Mouse (Mus musculus) ES-Bruce4 (cell line): ENCODE measurements around the gene Ccnf. TPM values are rescaled to one million over a fixed set of nuclear protein-coding genes. Genes with fewer than 3 reads are reported as not detected.
A peak's percentile ranks its signal among the peaks of the same experiment; 100 is the strongest.

Experiments used
- H3K27ac ChIP-seq: 2 replicates; pipeline ENCODE4 v1.5.1; 2012; ENCODE audit warnings: low read length, inconsistent platforms; ENCODE audit not compliant: insufficient read depth
- H3K27me3 ChIP-seq: 2 replicates; pipeline ENCODE4 v1.6.1; 2012; ENCODE audit warnings: mild to moderate bottlenecking, low read length, inconsistent platforms; ENCODE audit not compliant: control insufficient read depth, poor library complexity, insufficient read depth, severe bottlenecking
- H3K36me3 ChIP-seq: 2 replicates; pipeline ENCODE4 v1.6.1; 2012; ENCODE audit warnings: inconsistent platforms, mild to moderate bottlenecking, low read length, moderate library complexity; ENCODE audit not compliant: control insufficient read depth, poor library complexity, insufficient read depth, severe bottlenecking
- H3K4me1 ChIP-seq: one replicate; pipeline ENCODE4 v1.8.1; 2011; ENCODE audit warnings: low read length; ENCODE audit not compliant: control insufficient read depth, insufficient read depth
- H3K4me3 ChIP-seq: 2 replicates; pipeline ENCODE4 v1.5.1; 2011; ENCODE audit warnings: low read depth, mild to moderate bottlenecking, low read length
- H3K9ac ChIP-seq: 2 replicates; pipeline ENCODE4 v1.6.1; 2012; ENCODE audit warnings: low read depth, mild to moderate bottlenecking, inconsistent platforms; ENCODE audit not compliant: poor library complexity, severe bottlenecking
- H3K9me3 ChIP-seq: replicated peaks from 2 replicates; pipeline ENCODE4 v1.6.1; 2012; ENCODE audit warnings: mild to moderate bottlenecking, low read length, inconsistent platforms; ENCODE audit not compliant: control insufficient read depth, poor library complexity, insufficient read depth, severe bottlenecking
- CTCF ChIP-seq: IDR thresholded peaks from one replicate; pipeline ENCODE4 v1.8.1; 2011; ENCODE audit warnings: low read depth, low read length
- EP300 ChIP-seq: IDR thresholded peaks from 2 replicates; pipeline ENCODE4 v1.6.1; 2011; ENCODE audit warnings: low read depth, low read length; ENCODE audit not compliant: insufficient read depth
- POLR2A ChIP-seq: IDR thresholded peaks from one replicate; pipeline ENCODE4 v1.8.1; 2011; ENCODE audit warnings: low read length; ENCODE audit not compliant: insufficient read depth
- polyA plus RNA-seq: library from polyadenylated mRNA; stranded (reverse); fragments of >200 nt; gene quantifications from 2 replicates; pipeline ENCODE4 v1.2.4, GENCODE M21; 2011; ENCODE audit warnings: low read depth; ENCODE audit not compliant: missing spikeins, insufficient read depth, insufficient read length

Ccnf gene
- polyA plus RNA-seq, 1 experiment, result 133 TPM

DNA sequence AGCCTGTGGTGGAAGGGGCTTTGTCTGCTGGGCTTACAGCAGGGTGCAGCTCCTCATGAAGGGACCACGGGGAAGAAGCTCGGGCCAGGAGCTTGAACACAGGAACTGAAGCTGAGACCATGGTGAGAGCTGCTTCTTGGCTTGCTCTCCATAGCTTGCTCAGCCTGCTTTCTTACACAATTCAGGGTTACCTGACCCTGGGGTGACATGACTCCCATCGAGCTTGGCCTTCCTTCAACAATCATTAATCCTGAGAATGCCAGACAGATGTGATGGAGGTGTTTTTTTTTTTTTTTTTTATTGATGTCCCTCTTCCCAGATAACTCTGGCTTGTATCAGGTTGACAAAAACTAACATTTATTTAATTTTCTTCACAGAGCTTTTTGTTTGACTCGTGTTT is 7.7 kb upstream of the Ccnf start:
- TF ChIP-seq EP300, result no peak
- no peak for TF ChIP-seq POLR2A
- TF ChIP-seq CTCF, result no peak
- H3K27me3 ChIP-seq, result no peaks in the 10 kb centered on the region
- H3K36me3 ChIP-seq, result no peaks in the 10 kb centered on the region
- no peak overlapping the region for H3K27ac ChIP-seq
- H3K4me1 ChIP-seq, result no peaks in the 10 kb centered on the region
- H3K9me3 ChIP-seq, result no peaks in the 10 kb centered on the region
- no peak overlapping the region for H3K4me3 ChIP-seq
- no peak overlapping the region for H3K9ac ChIP-seq

DNA sequence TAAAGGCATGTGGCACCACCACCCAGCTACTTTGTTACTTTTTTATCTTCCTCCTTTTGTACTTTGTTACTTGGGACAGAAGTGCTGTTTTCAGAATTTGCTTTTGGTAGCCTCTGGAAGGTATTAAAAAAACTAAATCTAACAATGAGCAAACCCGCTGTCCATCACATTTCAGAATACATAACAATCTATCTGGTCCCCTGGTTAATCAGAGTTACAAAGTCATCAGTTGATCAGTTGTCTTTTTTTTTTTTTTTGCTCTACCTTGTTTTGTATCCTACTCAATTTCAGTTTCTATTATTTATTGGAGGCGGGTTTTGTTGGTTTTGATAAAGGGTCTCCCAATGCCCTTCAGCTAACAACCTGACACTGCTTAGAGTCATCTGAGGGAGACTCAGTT is 1.0 kb upstream of the Ccnf start:
- Histone ChIP-seq H3K9ac (peak overlapping the region; percentile 64), H3K4me1 (no peaks in the 10 kb centered on the region), H3K27me3 (no peaks in the 10 kb centered on the region), H3K4me3 (no peak overlapping the region), H3K36me3 (peaks cover 18% of the 10 kb centered on the region), H3K9me3 (no peaks in the 10 kb centered on the region), H3K27ac (peak overlapping the region; percentile 81)
- TF ChIP-seq POLR2A (no peak), CTCF (no peak)

DNA sequence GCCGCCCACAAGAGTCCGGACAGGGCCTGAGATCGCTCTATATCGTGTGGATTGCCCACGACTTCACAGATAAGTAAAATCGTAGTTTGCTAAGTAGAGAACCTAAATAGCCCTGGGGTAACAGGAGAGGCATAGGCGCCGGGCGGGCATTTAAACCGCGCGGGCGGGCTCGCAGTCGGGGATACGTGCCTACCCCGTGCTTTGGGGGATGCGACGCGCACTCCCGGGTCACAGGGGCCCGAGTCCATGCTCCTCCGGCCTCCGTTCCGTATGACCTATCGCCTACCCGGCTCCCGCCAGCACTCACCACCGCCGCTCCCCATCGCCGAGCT is 330 bp downstream of the Ccnf start:
- peak overlapping the region; percentile 31 for H3K27ac ChIP-seq
- no peaks in the 10 kb centered on the region for H3K4me1 ChIP-seq
- H3K27me3 ChIP-seq, result no peaks in the 10 kb centered on the region
- H3K9ac ChIP-seq, result peak overlapping the region; percentile 98
- peak overlapping the region; percentile 100 for H3K4me3 ChIP-seq
- peaks cover 31% of the 10 kb centered on the region for H3K36me3 ChIP-seq
- 0 out of 2 replicates have a peak, but pooled peaks have one; percentile 57 for TF ChIP-seq EP300
- no peak for TF ChIP-seq POLR2A
- H3K9me3 ChIP-seq, result no peaks in the 10 kb centered on the region

DNA sequence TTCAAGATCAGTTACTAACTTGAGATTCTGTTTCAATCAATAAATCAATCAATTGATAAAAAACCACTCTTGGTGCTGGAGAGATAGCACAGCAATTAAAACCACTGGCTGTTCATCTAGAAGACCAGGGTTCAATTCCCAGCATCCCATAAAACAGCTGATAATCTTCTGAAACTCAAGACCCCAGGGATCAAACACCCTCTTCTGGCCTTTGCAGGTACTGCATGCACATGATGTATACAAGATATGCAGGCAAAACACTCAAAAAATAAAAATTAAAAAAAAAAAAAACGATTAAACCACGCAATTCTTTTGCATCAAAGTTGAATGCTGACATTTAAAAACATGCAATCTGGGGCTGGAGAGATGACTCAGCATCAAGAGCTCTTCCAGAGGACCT is 2.6 kb downstream of the Ccnf start:
- Histone ChIP-seq H3K4me3 (no peak overlapping the region), H3K4me1 (no peaks in the 10 kb centered on the region), H3K9me3 (peaks cover 3% of the 10 kb centered on the region; the same call in 1 of the 2 replicates), H3K9ac (no peak overlapping the region), H3K36me3 (peaks cover 49% of the 10 kb centered on the region), H3K27me3 (no peaks in the 10 kb centered on the region), H3K27ac (no peak overlapping the region)
- TF ChIP-seq POLR2A, result no peak
- TF ChIP-seq EP300, result no peak
- no peak for TF ChIP-seq CTCF

DNA sequence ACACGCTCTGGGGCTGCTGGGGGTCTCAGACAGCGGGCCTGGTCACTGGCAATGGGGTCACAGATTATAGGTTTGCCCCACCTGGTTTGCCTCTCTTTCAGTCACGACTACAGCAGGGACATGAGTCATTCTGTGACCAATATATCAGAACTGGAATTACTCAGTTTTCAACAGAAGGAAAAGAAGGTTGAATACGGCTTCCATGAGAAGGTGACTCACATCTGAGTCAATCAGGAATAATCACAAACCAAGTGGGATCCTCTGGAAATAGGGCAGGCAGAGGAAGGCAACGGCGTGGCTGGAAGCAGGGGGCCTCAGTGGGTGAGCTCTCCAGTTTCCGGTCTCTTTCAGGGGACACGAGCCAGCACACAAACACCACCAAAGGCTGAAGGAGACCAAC is 7.2 kb downstream of the Ccnf start:
- no peak overlapping the region for H3K4me3 ChIP-seq
- H3K27me3 ChIP-seq, result no peaks in the 10 kb centered on the region
- H3K9me3 ChIP-seq, result peaks cover 3% of the 10 kb centered on the region; the same call in 1 of the 2 replicates
- no peak overlapping the region for H3K9ac ChIP-seq
- H3K36me3 ChIP-seq, result peaks cover 90% of the 10 kb centered on the region
- no peak for TF ChIP-seq CTCF
- H3K27ac ChIP-seq, result peak overlapping the region; percentile 34; the same call in 1 of the 2 replicates
- no peaks in the 10 kb centered on the region for H3K4me1 ChIP-seq

DNA sequence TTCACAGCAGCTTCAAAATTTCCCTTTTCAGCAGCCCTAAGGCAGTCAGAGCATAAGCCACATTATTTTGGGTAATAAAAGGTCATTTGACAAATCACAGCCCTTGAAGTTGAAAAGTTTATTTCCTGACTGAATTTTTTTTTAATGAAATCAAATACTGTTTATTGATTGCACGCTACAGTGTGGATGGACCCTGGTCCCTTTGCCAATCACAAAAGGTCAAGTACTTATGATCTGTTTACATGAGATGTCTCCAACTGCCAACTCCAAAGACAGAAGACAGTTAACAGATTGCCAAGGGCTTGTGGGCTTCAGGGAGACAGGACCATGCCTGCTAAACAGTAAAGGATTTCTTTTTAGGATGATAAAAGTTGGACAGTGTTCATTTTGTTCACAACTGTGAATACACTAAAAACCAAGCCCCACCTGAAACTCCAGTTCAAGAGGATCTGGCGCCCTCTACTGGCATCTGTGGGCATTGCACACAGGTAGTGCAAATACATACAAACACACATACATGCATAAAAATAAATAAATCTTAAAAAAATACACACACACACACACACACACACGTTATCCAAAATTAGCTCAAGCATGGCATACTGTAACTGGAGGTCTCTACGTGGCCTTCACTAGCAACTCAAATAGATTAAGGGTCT is 7.8 kb downstream of the Ccnf start:
- no peak overlapping the region for H3K27ac ChIP-seq
- peaks cover 90% of the 10 kb centered on the region for H3K36me3 ChIP-seq
- H3K27me3 ChIP-seq, result no peaks in the 10 kb centered on the region
- peaks cover 3% of the 10 kb centered on the region; the same call in 1 of the 2 replicates for H3K9me3 ChIP-seq
- H3K4me3 ChIP-seq, result no peak overlapping the region
- no peak overlapping the region for H3K9ac ChIP-seq
- TF ChIP-seq POLR2A, result no peak
- TF ChIP-seq EP300, result no peak
- peak; percentile 54 for TF ChIP-seq CTCF
- H3K4me1 ChIP-seq, result no peaks in the 10 kb centered on the region
